12 mouse cellular contexts compared by ENCODE assay signal in genomic region chr17:5911591-5911990, GRCm38 (mm10). TPM values are rescaled to one million over a fixed set of nuclear protein-coding genes. Genes with fewer than 3 reads are reported as not detected.
A peak's percentile ranks its signal among the peaks of the same experiment; 100 is the strongest.
DNase-seq lines count a peak whose midpoint lies in the region; ATAC-seq and TF ChIP-seq lines count a peak whose summit lies in the region.
"Had no signal": no experiment of that assay in that cellular context is flagged by ENCODE, and none has a peak within 500 bp of the region (broad histone marks: within the 10 kb centered on the region; RNA-seq: fewer than 3 reads in every experiment).

No protein-coding gene starts in this region.

- H3K4me2 ChIP-seq in embryonic facial prominence, embryonic 12.5 days (replicated peaks) = no peak overlapping the region
- no peak overlapping the region for H3K4me2 ChIP-seq in limb, embryonic 14.5 days (replicated peaks; ENCODE audit: low read depth, low read length, severe bottlenecking)
- H3K4me2 ChIP-seq: lung, embryonic 15.5 days had no signal

- H3K27me3 ChIP-seq in embryonic facial prominence, embryonic 12.5 days = no peaks in the 10 kb centered on the region
- no peaks in the 10 kb centered on the region for H3K27me3 ChIP-seq in embryonic facial prominence, embryonic 10.5 days (replicated peaks; ENCODE audit: low read depth, poor library complexity, severe bottlenecking)
- no peaks in the 10 kb centered on the region for H3K27me3 ChIP-seq in limb, embryonic 14.5 days (ENCODE audit: control insufficient read depth, insufficient read depth, low read length)
- H3K27me3 ChIP-seq in heart, adult 2 months (ENCODE audit: control insufficient read depth, insufficient read depth, low read length) = no peaks in the 10 kb centered on the region
- H3K27me3 ChIP-seq: lung, embryonic 15.5 days had no signal

- H3K9ac ChIP-seq in embryonic facial prominence, embryonic 12.5 days = no peak overlapping the region
- H3K9ac ChIP-seq in limb, embryonic 14.5 days (ENCODE audit: low read depth, low read length, severe bottlenecking) = no peak overlapping the region
- no peak overlapping the region for H3K9ac ChIP-seq in heart, adult 2 months (ENCODE audit: low read depth, low read length)
- H3K9ac ChIP-seq: lung, embryonic 15.5 days had no signal

- WGBS in embryonic facial prominence, embryonic 12.5 days = 61% methylated on average over 12 of the region's 12 CpGs
- 67% methylated on average over 12 of the region's 12 CpGs for WGBS in embryonic facial prominence, embryonic 10.5 days
- WGBS in limb, embryonic 14.5 days = 67% methylated on average over 12 of the region's 12 CpGs
- WGBS in heart, adult 2 months = 82% methylated on average over 12 of the region's 12 CpGs

- DNase-seq in embryonic facial prominence, embryonic 10.5 days (ENCODE audit: low spot score) = no peak
- DNase-seq in testis, postnatal 10 days (ENCODE audit: low spot score) = peak; percentile 50
- no peak for DNase-seq in testis, postnatal 14 days (ENCODE audit: low spot score)
- DNase-seq in limb, embryonic 14.5 days (ENCODE audit: low spot score) = no peak
- DNase-seq in gastrocnemius, postnatal 25 days = no peak
- no peak for DNase-seq in heart, adult 2 months
- no peak for DNase-seq in adrenal gland, postnatal 4 days (ENCODE audit: low spot score in 2 of 2)
- DNase-seq: heart, adult 11 months had no signal

- H3K27ac ChIP-seq in embryonic facial prominence, embryonic 12.5 days = 0 out of 2 replicates have a peak overlapping the region, but pooled peaks have one; percentile 7
- no peak overlapping the region; the same call in 1 of the 2 replicates for H3K27ac ChIP-seq in embryonic facial prominence, embryonic 10.5 days (replicated peaks)
- peak overlapping the region; percentile 56 for H3K27ac ChIP-seq in limb, embryonic 14.5 days (replicated peaks; ENCODE audit: low read depth, low read length)
- H3K27ac ChIP-seq in heart, adult 2 months = no peak overlapping the region
- H3K27ac ChIP-seq: lung, embryonic 15.5 days had no signal

- no peak for TF ChIP-seq POLR2A in limb, embryonic 14.5 days (IDR thresholded peaks at IDR 0.05; ENCODE audit: borderline replicate concordance, extremely low read depth, insufficient read depth, insufficient read length)
- no peak for TF ChIP-seq POLR2A in heart, adult 2 months (IDR thresholded peaks at IDR 0.05; ENCODE audit: insufficient read depth, low read depth, low read length)

- H3K36me3 ChIP-seq in embryonic facial prominence, embryonic 12.5 days = peaks cover 20% of the 10 kb centered on the region
- H3K36me3 ChIP-seq in embryonic facial prominence, embryonic 10.5 days (replicated peaks) = peaks cover 52% of the 10 kb centered on the region
- peaks cover 41% of the 10 kb centered on the region for H3K36me3 ChIP-seq in limb, embryonic 14.5 days (ENCODE audit: control insufficient read depth, insufficient read depth, low read length)
- no peaks in the 10 kb centered on the region for H3K36me3 ChIP-seq in heart, adult 2 months (ENCODE audit: control insufficient read depth, insufficient read depth, low read length)

- intact Hi-C loops in heart, adult 2 months (cut with DNase I) = no loop called here

- H3K4me1 ChIP-seq in embryonic facial prominence, embryonic 12.5 days = no peaks in the 10 kb centered on the region
- H3K4me1 ChIP-seq in embryonic facial prominence, embryonic 10.5 days = peaks cover 14% of the 10 kb centered on the region
- H3K4me1 ChIP-seq in limb, embryonic 14.5 days (ENCODE audit: control insufficient read depth, insufficient read depth, low read length) = no peaks in the 10 kb centered on the region
- H3K4me1 ChIP-seq in heart, adult 2 months (ENCODE audit: control insufficient read depth, insufficient read depth, low read length) = no peaks in the 10 kb centered on the region
- H3K4me1 ChIP-seq: lung, embryonic 15.5 days had no signal

- no peak for TF ChIP-seq CTCF in heart, adult 2 months (IDR thresholded peaks at IDR 0.05)

- no peak for ATAC-seq in embryonic facial prominence, embryonic 12.5 days (ENCODE audit: insufficient number of reproducible peaks, insufficient read depth, low FRiP score, low TSS enrichment)
- peak; percentile 19; the same call in 1 of the 2 replicates for ATAC-seq in limb, embryonic 14.5 days (ENCODE audit: low FRiP score, low read depth)

- H3K4me3 ChIP-seq in embryonic facial prominence, embryonic 12.5 days = no peak overlapping the region
- H3K4me3 ChIP-seq in embryonic facial prominence, embryonic 10.5 days = no peak overlapping the region
- H3K4me3 ChIP-seq in limb, embryonic 14.5 days (replicated peaks; ENCODE audit: low read length) = no peak overlapping the region
- H3K4me3 ChIP-seq in heart, adult 2 months = no peak overlapping the region
- H3K4me3 ChIP-seq: erythroblast, embryonic 14.5 days; lung, embryonic 15.5 days; myocyte had no signal

- H3K79me2 ChIP-seq in heart, adult 2 months (replicated peaks; ENCODE audit: control insufficient read depth, insufficient read depth, low read length) = no peaks in the 10 kb centered on the region

- no peak for TF ChIP-seq EP300 in heart, adult 2 months (IDR thresholded peaks at IDR 0.05; ENCODE audit: insufficient read depth, low read depth, low read length)

- no peaks in the 10 kb centered on the region for H3K9me3 ChIP-seq in embryonic facial prominence, embryonic 12.5 days
- H3K9me3 ChIP-seq in embryonic facial prominence, embryonic 10.5 days = no peaks in the 10 kb centered on the region
- no peaks in the 10 kb centered on the region for H3K9me3 ChIP-seq in limb, embryonic 14.5 days (ENCODE audit: control insufficient read depth, low read length)
- H3K9me3 ChIP-seq: lung, embryonic 15.5 days had no signal

RNA-seq across cellular contexts. Expression of gene Synj2, which starts 29.5 kb away (rescaled TPM):
- polyA plus RNA-seq in embryonic facial prominence, embryonic 12.5 days (2016; fragmentation: Nextera tagmentation; extraction: Ambion mirVana) = 2.5 and 2.6 TPM in 2 replicates
- 1.4 and 1.8 TPM in 2 replicates for polyA plus RNA-seq in embryonic facial prominence, embryonic 10.5 days (2016; fragmentation: Nextera tagmentation; extraction: Ambion mirVana)
- 4.4 and 4.7 TPM in 2 replicates for polyA plus RNA-seq in limb, embryonic 14.5 days (2012; rRNA removed)
- polyA plus RNA-seq in limb, embryonic 14.5 days (2014; fragmentation: Nextera tagmentation; extraction: Ambion mirVana) = 3.3 and 3.6 TPM in 2 replicates
- 10 to 100 TPM; 35.8 to 48.7 TPM for total RNA-seq in gastrocnemius, postnatal 25 days (2021)
- total RNA-seq in heart, adult 2 months (2021) = 10 to 100 TPM; 43.7 to 58.1 TPM
- polyA plus RNA-seq in heart, adult 2 months (2012; rRNA removed) = 21.2 and 25.8 TPM in 2 replicates
- total RNA-seq in adrenal gland, postnatal 4 days (2021) = 10 to 100 TPM; 12.4 to 12.8 TPM
- polyA plus RNA-seq: erythroblast, embryonic 14.5 days had no signal

Comparison
In these comparisons a context has a peak if more than half of its experiments do, and no peak if none do; other contexts are left out.
1. H3K27ac ChIP-seq: peak in embryonic facial prominence, embryonic 12.5 days (single experiment) and limb, embryonic 14.5 days (single experiment); none in embryonic facial prominence, embryonic 10.5 days (single experiment) and heart, adult 2 months (single experiment).